Mouse (Mus musculus) left cerebral cortex, adult 9 months (tissue): ENCODE results near the gene Gja8.
A peak's percentile ranks its signal among the peaks of the same experiment; 100 is the strongest.

ENCODE experiments used
- DNase-seq, 2 experiments: peaks; one replicate each; pipeline ENCODE4 v3.0.0; 2022; ENCODE audit warnings: low spot score in 2 of 2

The Gja8 gene

GRCm38 (mm10) chr3:96925920-96926319, at the start of gene Gja8:
Gene Gja8 (minus strand): TSS chr3:96926020.
- DNase-seq = no peak

GRCm38 (mm10) chr3:96974467-96974866, 48.6 kb upstream of the Gja8 start:
- DNase-seq = no peak

GRCm38 (mm10) chr3:96970986-96971385, 45.2 kb upstream of the Gja8 start:
- no peak for DNase-seq

GRCm38 (mm10) chr3:96963088-96964034, 37.5 kb upstream of the Gja8 start:
- no peak for DNase-seq

- no peak for DNase-seq
Measured at GRCm38 (mm10) chr3:96960597-96960996, 34.8 kb upstream of the Gja8 start.

- DNase-seq = no peak
Measured at GRCm38 (mm10) chr3:96953489-96954233, 27.8 kb upstream of the Gja8 start.

- no peak for DNase-seq
Measured at GRCm38 (mm10) chr3:96942706-96943105, 16.9 kb upstream of the Gja8 start.

- DNase-seq = peak; percentile 50 to 93
Measured at GRCm38 (mm10) chr3:96938738-96939137, 12.9 kb upstream of the Gja8 start.

- peak in 1 of 2 experiments; percentile 5 for DNase-seq
Measured at GRCm38 (mm10) chr3:96937606-96938005, 11.8 kb upstream of the Gja8 start.

GRCm38 (mm10) chr3:96936241-96936640, 10.4 kb upstream of the Gja8 start:
- no peak for DNase-seq

GRCm38 (mm10) chr3:96931261-96931681, 5.5 kb upstream of the Gja8 start:
- DNase-seq = no peak

- no peak for DNase-seq
Measured at GRCm38 (mm10) chr3:96924631-96925030, 1.2 kb downstream of the Gja8 start.

GRCm38 (mm10) chr3:96920991-96921390, 4.8 kb downstream of the Gja8 start:
- no peak for DNase-seq

- no peak for DNase-seq
Measured at GRCm38 (mm10) chr3:96905592-96905991, 20.2 kb downstream of the Gja8 start.

- DNase-seq = peak; percentile 84 to 95
Measured at GRCm38 (mm10) chr3:96904851-96905541, 20.8 kb downstream of the Gja8 start, which contains the start of gene Gpr89. Gene Gpr89 (minus strand): TSS chr3:96905346.

GRCm38 (mm10) chr3:96904393-96904792, 21.4 kb downstream of the Gja8 start, which contains the start of gene Gja5:
Gene Gja5 (plus strand): TSS chr3:96904693.
- no peak for DNase-seq

- no peak for DNase-seq
Measured at GRCm38 (mm10) chr3:96902336-96902999, 23.4 kb downstream of the Gja8 start.

- DNase-seq = no peak
Measured at GRCm38 (mm10) chr3:96883690-96884089, 42.1 kb downstream of the Gja8 start.

- DNase-seq = no peak
Measured at GRCm38 (mm10) chr3:96882061-96882849, 43.6 kb downstream of the Gja8 start.

GRCm38 (mm10) chr3:96881557-96881956, 44.3 kb downstream of the Gja8 start:
- peak in 1 of 2 experiments; percentile 42 for DNase-seq
